Mouse (Mus musculus) T-helper 17 cell (primary cell): ENCODE data around the gene Zfp398.
"Not testable (repeated sequence)": the region's sequence is repeated elsewhere in the genome, so short reads cannot be mapped to it uniquely, and the experiment has no call there.

Source experiments
- in situ Hi-C, 2 experiments: fragments of 300-600 bp; cut with MboI, MseI; formaldehyde crosslinking; loops; 1 replicate in 1 of 2; 2 replicates in 1 of 2; pipeline ENCODE4 v1.15.1; 2025; ENCODE audit warnings: high pct_unique_total_duplicates in 2 of 2

Gene Zfp398

GRCm38 (mm10) chr6:47824241-47824640 lies 11.2 kb upstream of the Zfp398 start:
- in situ Hi-C loops: no loop called here

GRCm38 (mm10) chr6:47827462-47827861 lies 8.0 kb upstream of the Zfp398 start:
- in situ Hi-C loops: loop anchor here (5.0 kb wide), 1 partner anchor 35 kb away; no protein-coding TSS in a partner anchor

GRCm38 (mm10) chr6:47828950-47829349 lies 6.5 kb upstream of the Zfp398 start:
- in situ Hi-C loops: loop anchor here (5.0 kb wide), 1 partner anchor 37 kb away; no protein-coding TSS in a partner anchor

- in situ Hi-C loops: no loop called here
These were observed 5.1 kb upstream of the Zfp398 start, which contains the start of gene Zfp786 for GRCm38 (mm10) chr6:47830104-47831078. TSS of gene Zfp786 (minus strand) at chr6:47830867.

- in situ Hi-C loops: no loop called here
These were observed 3.2 kb upstream of the Zfp398 start for GRCm38 (mm10) chr6:47832220-47832619.

- in situ Hi-C loops: no loop called here
These were observed 592 bp downstream of the Zfp398 start for GRCm38 (mm10) chr6:47835984-47836521.

GRCm38 (mm10) chr6:47837630-47838029 lies 2.2 kb downstream of the Zfp398 start:
- in situ Hi-C loops: no loop called here

- in situ Hi-C loops: loop anchor here in 1 of 2 experiments (5.0 kb wide), 1 partner anchor 51 kb away; no protein-coding TSS in a partner anchor
These were observed 5.6 kb downstream of the Zfp398 start for GRCm38 (mm10) chr6:47841077-47841476.

- in situ Hi-C loops: loop anchor here in 1 of 2 experiments (5.0 kb wide), 1 partner anchor 50 kb away; no protein-coding TSS in a partner anchor
These were observed 6.4 kb downstream of the Zfp398 start for GRCm38 (mm10) chr6:47841831-47842230.

- in situ Hi-C loops: loop anchor here in 1 of 2 experiments (5.0 kb wide), 1 partner anchor 50 kb away; no protein-coding TSS in a partner anchor
These were observed 6.9 kb downstream of the Zfp398 start for GRCm38 (mm10) chr6:47842337-47842736.

- in situ Hi-C loops: no loop called here
These were observed 10.3 kb downstream of the Zfp398 start for GRCm38 (mm10) chr6:47845779-47846178.

GRCm38 (mm10) chr6:47857241-47857640 lies 21.8 kb downstream of the Zfp398 start:
- in situ Hi-C loops: no loop called here

GRCm38 (mm10) chr6:47857729-47858128 lies 22.3 kb downstream of the Zfp398 start:
- in situ Hi-C loops: not testable (repeated sequence)

GRCm38 (mm10) chr6:47872266-47872665 lies 36.8 kb downstream of the Zfp398 start:
- in situ Hi-C loops: no loop called here

- in situ Hi-C loops: no loop called here
These were observed 41.6 kb downstream of the Zfp398 start, which contains the start of gene Zfp282 for GRCm38 (mm10) chr6:47877058-47877457. TSS of gene Zfp282 (plus strand) at chr6:47877204.

- in situ Hi-C loops: no loop called here
These were observed 42.1 kb downstream of the Zfp398 start for GRCm38 (mm10) chr6:47877461-47878132.

GRCm38 (mm10) chr6:47878133-47878514 lies 42.7 kb downstream of the Zfp398 start:
- in situ Hi-C loops: no loop called here

GRCm38 (mm10) chr6:47878593-47878992 lies 43.1 kb downstream of the Zfp398 start:
- in situ Hi-C loops: no loop called here

- in situ Hi-C loops: no loop called here
These were observed 43.7 kb downstream of the Zfp398 start for GRCm38 (mm10) chr6:47879049-47879716.

- in situ Hi-C loops: loop anchor here in 1 of 2 experiments (10.0 kb wide), 1 partner anchor 75 kb away; the partner anchor contains the start of gene Zfp956
These were observed 44.7 kb downstream of the Zfp398 start for GRCm38 (mm10) chr6:47880166-47880565.
